Mouse (Mus musculus): ENCODE measurements around the gene Unc45a. TPM values are rescaled to one million over a fixed set of nuclear protein-coding genes. Genes with fewer than 3 reads are reported as not detected.

Unc45a gene
- total RNA-seq (2014; rRNA removed) (49.0 and 57.8 TPM in 2 replicates), polyA plus RNA-seq (2015; fragmentation: Nextera tagmentation; extraction: Ambion mirVana) (46.6 and 47.8 TPM in 2 replicates)

DNA sequence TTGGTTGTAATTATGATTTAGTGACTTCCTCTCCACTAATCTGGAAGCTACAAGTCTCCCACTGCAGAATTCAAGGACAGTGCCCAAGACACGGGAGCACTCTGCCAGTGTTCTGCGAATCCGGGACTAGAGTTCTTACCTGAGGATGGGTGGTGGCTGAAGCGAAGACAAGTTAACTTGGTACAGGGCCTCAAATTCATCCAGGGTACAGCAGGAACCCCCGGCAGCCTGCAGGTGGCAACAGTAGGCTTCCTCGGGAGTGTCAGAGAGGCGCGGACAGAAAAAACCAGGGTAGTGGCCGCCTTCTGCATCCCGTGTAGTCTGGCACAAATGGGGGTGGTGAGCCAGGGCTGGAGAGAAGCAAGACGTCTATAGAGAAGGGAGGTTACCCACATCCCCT is at the start of gene Unc45a:
Gene Unc45a, minus strand, starts transcription at position 213 of the 400 bp plus-strand sequence.
- ATAC-seq = peak; percentile 28
- Histone ChIP-seq H3K4me3 (ENCODE audit: low read length) (peak within 1 kb of the TSS; percentile 50), H3K36me3 (ENCODE audit: insufficient read depth, low read length) (peaks cover 11% of the 10 kb centered on the region; the same call in 1 of the 2 replicates), H3K4me2 (ENCODE audit: low read depth, low read length) (peak within 1 kb of the TSS; percentile 81), H3K27me3 (ENCODE audit: insufficient read depth, low read length) (no peaks in the 10 kb centered on the region), H3K4me1 (ENCODE audit: insufficient read depth, low read length) (peaks cover 6% of the 10 kb centered on the region; the same call in 1 of the 2 replicates), H3K9ac (replicated peaks; ENCODE audit: low read length) (peak within 1 kb of the TSS; percentile 70), H3K27ac (peak within 1 kb of the TSS; percentile 87), H3K9me3 (ENCODE audit: low read length) (no peaks in the 10 kb centered on the region)
- WGBS = 2% methylated on average over 11 of the region's 11 CpGs
- peak; percentile 78 for TF ChIP-seq CTCF (IDR thresholded peaks at IDR 0.05; ENCODE audit: low read depth)
- DNase-seq (ENCODE audit: low spot score) = peak; percentile 82

GRCm38 (mm10) chr7:80387633-80388543 is 47.1 kb upstream of the Unc45a start, which contains the start of gene Fes:
TSS of gene Fes (minus strand) at chr7:80387946.
- no peak within 1 kb of the TSS for H3K4me3 ChIP-seq (ENCODE audit: low read length)
- peaks cover 29% of the 10 kb centered on the region for H3K36me3 ChIP-seq (ENCODE audit: insufficient read depth, low read length)
- ATAC-seq (no peak), DNase-seq (ENCODE audit: low spot score) (no peak)
- 19% methylated on average over 33 of the region's 33 CpGs for WGBS
- no peak for TF ChIP-seq CTCF (IDR thresholded peaks at IDR 0.05; ENCODE audit: low read depth)
- H3K4me2 ChIP-seq (ENCODE audit: low read depth, low read length) = peak within 1 kb of the TSS; percentile 33
- H3K9ac ChIP-seq (replicated peaks; ENCODE audit: low read length) = peak within 1 kb of the TSS; percentile 35; the same call in 1 of the 2 replicates
- no peaks in the 10 kb centered on the region for H3K27me3 ChIP-seq (ENCODE audit: insufficient read depth, low read length)
- H3K9me3 ChIP-seq (ENCODE audit: low read length) = no peaks in the 10 kb centered on the region
- H3K4me1 ChIP-seq (ENCODE audit: insufficient read depth, low read length) = no peaks in the 10 kb centered on the region
- no peak within 1 kb of the TSS for H3K27ac ChIP-seq

DNA sequence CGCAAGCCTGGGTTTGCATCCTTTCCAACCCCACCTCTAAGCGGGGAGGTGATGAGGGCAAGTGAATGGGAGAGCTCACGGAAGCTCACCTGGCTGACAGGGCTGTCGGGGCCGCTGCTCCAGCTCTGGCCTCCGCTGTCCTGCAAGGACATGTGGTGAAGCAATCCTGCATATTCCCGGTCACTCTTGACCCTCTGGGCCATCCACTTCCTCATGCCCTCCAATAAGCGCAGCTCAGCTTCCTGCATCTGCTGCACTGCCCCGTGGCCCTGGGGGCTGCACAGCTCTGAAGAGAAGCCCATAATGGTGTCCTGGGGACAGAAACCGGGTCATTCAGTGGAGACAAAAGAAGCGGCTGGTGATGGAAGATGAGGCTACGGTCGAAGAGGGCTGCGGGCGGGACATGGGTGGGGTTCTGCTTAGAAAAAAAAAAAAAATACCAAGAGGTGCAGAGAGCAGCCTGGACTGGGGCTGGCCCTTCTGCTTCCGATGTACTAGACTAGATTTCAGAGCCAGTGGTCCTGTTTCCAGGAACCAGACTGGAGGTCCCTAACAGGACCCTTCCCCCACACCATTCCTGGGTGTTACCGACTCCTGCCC is 46.3 kb upstream of the Unc45a start:
- WGBS = 36% methylated on average over 17 of the region's 17 CpGs
- no peaks in the 10 kb centered on the region for H3K27me3 ChIP-seq (ENCODE audit: insufficient read depth, low read length)
- ATAC-seq (no peak), DNase-seq (ENCODE audit: low spot score) (no peak)
- H3K36me3 ChIP-seq (ENCODE audit: insufficient read depth, low read length) = peaks cover 21% of the 10 kb centered on the region
- H3K27ac ChIP-seq = no peak overlapping the region
- no peaks in the 10 kb centered on the region for H3K4me1 ChIP-seq (ENCODE audit: insufficient read depth, low read length)
- no peak overlapping the region for H3K4me3 ChIP-seq (ENCODE audit: low read length)
- H3K4me2 ChIP-seq (ENCODE audit: low read depth, low read length) = peak overlapping the region; percentile 33
- no peaks in the 10 kb centered on the region for H3K9me3 ChIP-seq (ENCODE audit: low read length)
- H3K9ac ChIP-seq (replicated peaks; ENCODE audit: low read length) = no peak overlapping the region
- no peak for TF ChIP-seq CTCF (IDR thresholded peaks at IDR 0.05; ENCODE audit: low read depth)

- no peak overlapping the region for H3K4me3 ChIP-seq (ENCODE audit: low read length)
- DNase-seq (ENCODE audit: low spot score) (peak; percentile 95), ATAC-seq (peak; percentile 76)
- peak overlapping the region; percentile 33; the same call in 1 of the 2 replicates for H3K4me2 ChIP-seq (ENCODE audit: low read depth, low read length)
- peak; percentile 97 for TF ChIP-seq CTCF (IDR thresholded peaks at IDR 0.05; ENCODE audit: low read depth)
- no peaks in the 10 kb centered on the region for H3K4me1 ChIP-seq (ENCODE audit: insufficient read depth, low read length)
- WGBS = 41% methylated on average over 17 of the region's 18 CpGs
- no peaks in the 10 kb centered on the region for H3K27me3 ChIP-seq (ENCODE audit: insufficient read depth, low read length)
- H3K9ac ChIP-seq (replicated peaks; ENCODE audit: low read length) = no peak overlapping the region
- H3K27ac ChIP-seq = no peak overlapping the region
- H3K9me3 ChIP-seq (ENCODE audit: low read length) = no peaks in the 10 kb centered on the region
- H3K36me3 ChIP-seq (ENCODE audit: insufficient read depth, low read length) = peaks cover 14% of the 10 kb centered on the region
Measured at GRCm38 (mm10) chr7:80386235-80386930, 45.6 kb upstream of the Unc45a start.

DNA sequence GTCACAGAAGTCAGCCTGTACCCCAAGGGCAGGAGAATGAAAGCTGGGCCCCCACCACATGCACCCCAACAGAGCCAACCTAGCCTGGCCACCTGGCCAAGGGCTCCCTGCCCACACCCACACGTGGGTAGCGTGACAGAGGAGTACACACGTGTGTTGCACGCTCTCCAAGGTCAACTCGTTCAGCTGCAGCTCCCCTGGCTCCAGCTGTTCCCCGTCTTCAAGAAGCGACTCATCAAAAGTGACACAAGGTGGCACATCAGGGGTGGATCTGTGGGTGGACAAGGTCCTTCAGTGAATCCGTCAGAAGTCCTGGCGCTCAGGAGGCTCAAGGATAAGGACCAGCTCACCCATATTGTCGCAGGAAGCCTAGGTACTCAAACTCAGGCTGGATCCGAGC is 42.1 kb upstream of the Unc45a start:
- Histone ChIP-seq H3K4me3 (ENCODE audit: low read length) (no peak overlapping the region), H3K9ac (replicated peaks; ENCODE audit: low read length) (no peak overlapping the region), H3K4me1 (ENCODE audit: insufficient read depth, low read length) (no peaks in the 10 kb centered on the region), H3K27ac (no peak overlapping the region), H3K27me3 (ENCODE audit: insufficient read depth, low read length) (no peaks in the 10 kb centered on the region), H3K36me3 (ENCODE audit: insufficient read depth, low read length) (no peaks in the 10 kb centered on the region), H3K4me2 (ENCODE audit: low read depth, low read length) (no peak overlapping the region), H3K9me3 (ENCODE audit: low read length) (no peaks in the 10 kb centered on the region)
- DNase-seq (ENCODE audit: low spot score) = no peak
- TF ChIP-seq CTCF (IDR thresholded peaks at IDR 0.05; ENCODE audit: low read depth) = no peak
- 73% methylated on average over 11 of the region's 11 CpGs for WGBS
- no peak for ATAC-seq

- H3K27me3 ChIP-seq (ENCODE audit: insufficient read depth, low read length) = no peaks in the 10 kb centered on the region
- H3K36me3 ChIP-seq (ENCODE audit: insufficient read depth, low read length) = no peaks in the 10 kb centered on the region
- DNase-seq (ENCODE audit: low spot score) = peak; percentile 40
- TF ChIP-seq CTCF (IDR thresholded peaks at IDR 0.05; ENCODE audit: low read depth) = peak; percentile 49
- WGBS = 69% methylated on average over 13 of the region's 13 CpGs
- H3K27ac ChIP-seq = no peak overlapping the region
- H3K9me3 ChIP-seq (ENCODE audit: low read length) = no peaks in the 10 kb centered on the region
- no peak for ATAC-seq
- H3K9ac ChIP-seq (replicated peaks; ENCODE audit: low read length) = no peak overlapping the region
- no peak overlapping the region for H3K4me3 ChIP-seq (ENCODE audit: low read length)
- H3K4me2 ChIP-seq (ENCODE audit: low read depth, low read length) = no peak overlapping the region
- no peaks in the 10 kb centered on the region for H3K4me1 ChIP-seq (ENCODE audit: insufficient read depth, low read length)
Measured at GRCm38 (mm10) chr7:80379531-80379930, 38.7 kb upstream of the Unc45a start.

Measured in hindbrain, postnatal 0 days (tissue).